Mouse (Mus musculus): ENCODE data around the gene Zbtb45.

The Zbtb45 gene

DNA sequence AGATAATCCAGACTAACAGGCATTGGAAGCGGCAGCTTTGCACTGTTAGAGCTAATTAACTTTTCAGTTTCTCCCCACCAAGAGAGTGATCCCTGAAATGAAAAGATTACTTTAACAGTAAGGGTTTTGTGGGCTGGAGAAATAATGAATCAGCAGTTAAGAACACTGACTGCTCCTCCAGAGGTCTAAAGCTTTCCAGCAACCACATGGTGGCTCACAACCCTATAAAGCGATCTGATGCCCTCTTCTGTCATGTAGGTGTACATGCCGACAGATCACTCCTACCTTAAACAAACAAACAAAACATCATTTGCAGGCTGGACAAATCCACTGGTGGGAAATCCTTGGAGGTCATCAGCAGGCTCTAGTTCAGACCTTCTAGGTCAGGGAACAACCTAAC, 54.9 kb downstream of the Zbtb45 start:
- in situ Hi-C loops (cut with MboI): no loop called here
